Mouse (Mus musculus) liver, adult 10 weeks (tissue): ENCODE data around the gene Adcy2. TPM values are rescaled to one million over a fixed set of nuclear protein-coding genes. Genes with fewer than 3 reads are reported as not detected.

Source experiments
- polyA plus RNA-seq: library from polyadenylated mRNA; stranded (reverse); fragments of 350-450 nt; fragmentation: Illumina TruSeq; extraction: RNeasy Lipid Tissue Mini Kit (QIAGEN cat#74804); gene quantifications from one replicate; pipeline ENCODE4 v1.2.3, GENCODE M21; 2014; ENCODE audit warnings: low read depth, low replicate concordance

Gene Adcy2
- polyA plus RNA-seq, result not detected

GRCm38 (mm10) chr13:68998918-68999801 is at the start of gene Adcy2:
Gene Adcy2, minus strand, starts transcription at chr13:68999541.

GRCm38 (mm10) chr13:68597199-68597598 is 402.1 kb downstream of the Adcy2 start, which contains the start of gene 1700001L19Rik:
Gene 1700001L19Rik, plus strand, starts transcription at chr13:68597421.

GRCm38 (mm10) chr13:68581747-68582516 is 417.4 kb downstream of the Adcy2 start, which contains the start of the genes Mtrr and Fastkd3:
Gene Mtrr, minus strand, starts transcription at chr13:68582149.
Gene Fastkd3, plus strand, starts transcription at chr13:68582234.

